Mouse (Mus musculus) kidney, adult 2 months (tissue): ENCODE results near the gene Rap1gap. TPM values are rescaled to one million over a fixed set of nuclear protein-coding genes. Genes with fewer than 3 reads are reported as not detected.
A peak's percentile ranks its signal among the peaks of the same experiment; 100 is the strongest.

Source experiments
- DNase-seq: peaks from one replicate; pipeline ENCODE4 v3.0.0; 2021
- H3K27ac ChIP-seq: fragments of 200-500 bp; 2 replicates; pipeline ENCODE4 v1.5.1; 2012; ENCODE audit warnings: low read depth, low read length, control low read depth, inconsistent platforms; ENCODE audit not compliant: insufficient read depth
- H3K27me3 ChIP-seq: fragments of 200-500 bp; replicated peaks from 2 replicates; pipeline ENCODE4 v1.6.1; 2012; ENCODE audit warnings: mild to moderate bottlenecking, moderate library complexity, low read length, inconsistent platforms; ENCODE audit not compliant: control insufficient read depth, insufficient read depth
- H3K36me3 ChIP-seq: fragments of 200-500 bp; 2 replicates; pipeline ENCODE4 v1.6.1; 2012; ENCODE audit warnings: mild to moderate bottlenecking, moderate library complexity, low read length, inconsistent platforms; ENCODE audit not compliant: control insufficient read depth, insufficient read depth
- H3K4me1 ChIP-seq: fragments of 200-500 bp; 2 replicates; pipeline ENCODE4 v1.6.1; 2011; ENCODE audit warnings: low read length; ENCODE audit not compliant: control insufficient read depth, insufficient read depth
- H3K4me3 ChIP-seq: fragments of 200-500 bp; 2 replicates; pipeline ENCODE4 v1.5.1; 2011; ENCODE audit warnings: mild to moderate bottlenecking, low read depth, low read length, control low read depth; ENCODE audit not compliant: insufficient read depth
- CTCF ChIP-seq: fragments of 200-500 bp; conservative IDR thresholded peaks from 2 replicates; pipeline ENCODE4 v1.5.1; 2011; ENCODE audit warnings: low read depth, mild to moderate bottlenecking, control low read depth, low read length, moderate library complexity, mixed read lengths; ENCODE audit not compliant: insufficient read depth, insufficient read length
- POLR2A ChIP-seq: fragments of 200-500 bp; IDR thresholded peaks from one replicate; pipeline ENCODE4 v1.6.1; 2011; ENCODE audit warnings: low read depth, low read length, control low read depth
- WGBS: fragments of 180-500 bp; shearing (Covaris S2); methylation state at CpG from one replicate; pipeline ENCODE4 v1.1.7; 2018; 5-methylcytosine and 5-hydroxymethylcytosine counted together
- polyA plus RNA-seq: library from polyadenylated mRNA; depleted of rRNA; stranded (reverse); fragments of >200 nt; gene quantifications from 2 replicates; pipeline ENCODE4 v1.2.3, GENCODE M21; 2012

Gene Rap1gap
- polyA plus RNA-seq, 1 experiment, result 213 TPM

DNA sequence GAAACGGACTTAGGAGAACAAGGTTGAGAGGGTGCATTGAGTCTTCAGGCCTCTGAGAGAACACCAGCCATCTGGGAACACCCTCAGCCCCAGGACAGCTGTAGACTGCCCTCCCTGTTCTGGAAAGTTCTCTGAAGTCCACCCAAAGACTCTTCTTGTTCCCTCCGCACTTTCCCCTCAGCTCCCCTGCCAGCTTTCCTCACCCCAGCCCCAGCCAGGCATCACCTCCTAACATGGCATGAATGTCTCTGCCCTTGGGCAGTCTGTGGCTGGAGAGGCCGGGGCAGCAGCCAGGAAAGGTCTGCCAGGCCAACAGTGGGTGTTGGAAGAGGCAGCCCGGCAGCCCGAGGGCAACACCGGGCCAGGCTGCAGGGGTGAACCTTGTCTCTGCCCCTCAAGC is 104.3 kb downstream of the Rap1gap start:
- H3K36me3 ChIP-seq, result no peaks in the 10 kb centered on the region
- H3K27me3 ChIP-seq, result no peaks in the 10 kb centered on the region
- WGBS, result 38% methylated on average over 6 of the region's 6 CpGs
- DNase-seq, result peak; percentile 64
- TF ChIP-seq CTCF, result no peak
- no peak for TF ChIP-seq POLR2A
- H3K4me1 ChIP-seq, result peaks cover 23% of the 10 kb centered on the region
- no peak overlapping the region for H3K4me3 ChIP-seq
- peak overlapping the region; percentile 2; the same call in 1 of the 2 replicates for H3K27ac ChIP-seq

DNA sequence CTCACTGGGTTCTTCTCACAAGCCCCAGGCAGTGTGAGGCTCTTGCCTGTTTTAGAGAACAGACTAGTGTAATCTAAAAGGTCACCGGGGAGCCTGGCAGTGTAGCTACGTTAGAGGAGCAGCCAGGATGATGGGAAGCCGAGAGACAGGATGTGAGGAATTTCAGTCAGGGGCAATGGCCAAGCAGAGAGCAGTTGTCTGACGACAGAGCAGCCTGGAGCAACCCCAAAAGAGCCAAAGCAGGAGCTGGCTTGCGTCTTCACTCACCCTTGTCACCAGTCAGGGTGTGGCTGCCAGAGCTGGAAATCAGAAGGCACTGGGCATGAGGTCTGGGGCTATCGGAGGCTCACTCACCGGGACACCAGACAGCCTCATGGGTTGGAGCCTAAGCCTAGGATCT is 105.1 kb downstream of the Rap1gap start:
- Histone ChIP-seq H3K36me3 (no peaks in the 10 kb centered on the region), H3K4me1 (peaks cover 28% of the 10 kb centered on the region), H3K27me3 (no peaks in the 10 kb centered on the region), H3K4me3 (no peak overlapping the region), H3K27ac (no peak overlapping the region)
- TF ChIP-seq POLR2A (no peak), CTCF (no peak)
- no peak for DNase-seq
- WGBS, result 44% methylated on average over 7 of the region's 7 CpGs

DNA sequence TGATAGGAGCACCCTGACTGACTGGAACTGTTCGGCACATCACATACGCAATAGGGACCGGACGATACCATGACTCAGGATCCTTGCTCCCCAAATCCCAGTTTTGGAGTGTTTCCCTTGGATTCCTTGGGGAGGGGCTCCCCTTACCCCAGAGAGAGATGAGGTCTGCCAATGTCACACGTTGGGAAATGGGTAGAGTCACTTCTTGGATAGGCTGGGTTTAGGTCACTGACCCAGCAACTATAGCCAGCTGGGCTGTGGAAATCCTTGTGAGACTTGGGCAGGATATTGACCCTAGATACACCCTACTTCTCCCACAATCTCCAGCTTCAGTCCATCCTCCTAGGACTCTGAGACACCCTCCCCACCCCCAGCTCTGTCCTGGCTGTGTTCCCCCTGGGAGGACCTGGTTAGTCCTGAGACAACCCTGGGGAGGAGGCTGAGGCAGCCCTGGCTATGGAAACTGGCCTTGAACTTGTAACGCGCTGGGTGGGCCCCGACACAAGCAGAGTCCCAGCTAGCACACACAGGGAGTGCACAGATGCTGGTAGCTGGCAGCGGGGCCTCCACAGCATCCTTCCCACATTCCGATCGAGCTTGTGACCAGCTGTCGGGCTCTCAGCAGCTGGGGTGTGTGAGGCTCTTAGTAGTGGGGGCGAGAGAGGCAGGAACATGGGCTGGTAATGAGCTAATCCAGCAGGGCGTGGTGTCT is 106.5 kb downstream of the Rap1gap start:
- H3K36me3 ChIP-seq, result no peaks in the 10 kb centered on the region
- H3K27ac ChIP-seq, result no peak overlapping the region
- TF ChIP-seq CTCF (no peak), POLR2A (no peak)
- no peak overlapping the region for H3K4me3 ChIP-seq
- WGBS, result 77% methylated on average over 14 of the region's 14 CpGs
- H3K4me1 ChIP-seq, result peaks cover 27% of the 10 kb centered on the region
- DNase-seq, result no peak
- no peaks in the 10 kb centered on the region for H3K27me3 ChIP-seq

DNA sequence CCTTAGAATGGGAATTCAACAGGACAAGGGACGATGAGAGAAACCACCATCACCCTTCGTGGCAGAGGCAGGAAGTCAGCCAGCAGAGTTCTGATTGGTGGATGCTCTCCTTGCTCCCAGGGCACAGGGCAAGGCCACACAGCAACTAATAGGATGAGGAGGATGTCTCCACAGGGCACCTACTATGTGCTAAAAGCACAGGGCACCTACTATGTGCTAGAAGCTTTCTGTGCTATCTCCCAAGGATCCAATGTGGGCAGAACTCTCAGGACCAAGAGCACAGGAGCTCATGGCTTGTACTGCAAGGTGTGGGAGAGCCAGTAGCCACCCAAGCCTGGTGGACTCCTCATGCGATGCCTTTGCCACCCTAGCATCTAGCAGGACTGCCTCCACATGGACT is 107.2 kb downstream of the Rap1gap start:
- Histone ChIP-seq H3K27ac (no peak overlapping the region), H3K4me3 (no peak overlapping the region), H3K36me3 (no peaks in the 10 kb centered on the region), H3K27me3 (no peaks in the 10 kb centered on the region), H3K4me1 (peaks cover 22% of the 10 kb centered on the region)
- TF ChIP-seq CTCF (no peak), POLR2A (no peak)
- WGBS, result 52% methylated on average over 3 of the region's 3 CpGs
- no peak for DNase-seq

DNA sequence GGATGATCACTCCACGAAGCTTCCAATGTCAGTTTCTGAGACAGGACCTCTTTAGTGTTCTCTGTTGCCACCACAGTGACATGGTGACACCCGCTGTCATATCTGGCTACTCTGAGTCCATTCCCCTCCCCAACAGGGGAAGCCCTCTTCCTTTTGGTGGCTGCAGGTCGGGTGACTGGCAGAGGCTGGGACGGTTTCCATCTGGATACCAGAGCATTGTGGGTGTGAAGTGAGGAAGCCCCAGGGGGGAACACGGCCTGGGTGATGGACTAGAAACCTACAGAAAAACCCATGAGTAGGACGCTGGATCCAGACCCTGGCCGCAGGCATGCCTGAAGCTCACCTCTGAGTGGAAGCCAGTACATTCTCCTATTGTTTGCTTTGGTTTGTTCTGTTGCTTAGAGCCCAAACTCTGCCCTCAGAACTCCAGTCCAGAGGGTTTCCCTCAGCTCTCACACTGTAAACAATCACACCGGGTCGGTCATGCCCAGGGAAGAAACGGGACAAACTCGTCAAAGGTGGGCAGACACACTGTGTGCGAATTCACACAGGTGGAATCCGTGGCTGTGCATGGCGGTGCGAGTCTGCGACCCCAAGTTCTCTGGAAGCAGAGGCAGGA is 108.0 kb downstream of the Rap1gap start:
- Histone ChIP-seq H3K36me3 (no peaks in the 10 kb centered on the region), H3K27ac (peak overlapping the region; percentile 41; the same call in 1 of the 2 replicates), H3K4me1 (peaks cover 22% of the 10 kb centered on the region), H3K4me3 (no peak overlapping the region), H3K27me3 (no peaks in the 10 kb centered on the region)
- WGBS, result 70% methylated on average over 16 of the region's 16 CpGs
- TF ChIP-seq POLR2A, result no peak
- no peak for TF ChIP-seq CTCF
- no peak for DNase-seq

DNA sequence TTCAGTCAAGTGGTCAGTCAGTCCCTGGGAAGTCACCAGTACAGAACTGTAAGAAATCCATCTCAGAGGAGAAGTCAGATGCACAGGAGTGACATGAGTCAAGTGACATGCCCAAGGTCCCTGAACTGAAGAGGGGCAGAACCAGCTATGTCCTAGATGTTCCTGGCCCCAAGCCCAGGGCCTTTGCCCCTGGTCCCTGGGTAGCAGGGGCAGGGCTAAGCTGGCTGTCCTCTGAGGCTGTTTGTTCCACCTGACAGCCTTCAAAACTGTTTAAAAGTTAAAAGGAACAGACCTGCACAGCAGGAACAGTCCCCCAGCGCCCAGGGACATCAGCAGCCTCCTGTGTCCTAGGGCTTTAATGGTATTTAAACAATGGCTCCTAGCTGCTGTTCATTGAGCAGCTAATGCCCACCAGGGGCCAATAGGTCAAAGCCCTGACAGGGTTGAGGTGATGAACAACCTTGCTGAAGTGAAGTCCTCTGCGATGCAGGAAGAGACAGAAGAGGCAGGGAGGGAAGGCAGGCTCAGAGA is 108.9 kb downstream of the Rap1gap start:
- Histone ChIP-seq H3K4me3 (no peak overlapping the region), H3K27ac (peak overlapping the region; percentile 76), H3K27me3 (no peaks in the 10 kb centered on the region), H3K4me1 (peaks cover 22% of the 10 kb centered on the region), H3K36me3 (no peaks in the 10 kb centered on the region)
- TF ChIP-seq POLR2A (no peak), CTCF (no peak)
- DNase-seq, result peak; percentile 94
- 24% methylated on average over 2 of the region's 2 CpGs for WGBS

DNA sequence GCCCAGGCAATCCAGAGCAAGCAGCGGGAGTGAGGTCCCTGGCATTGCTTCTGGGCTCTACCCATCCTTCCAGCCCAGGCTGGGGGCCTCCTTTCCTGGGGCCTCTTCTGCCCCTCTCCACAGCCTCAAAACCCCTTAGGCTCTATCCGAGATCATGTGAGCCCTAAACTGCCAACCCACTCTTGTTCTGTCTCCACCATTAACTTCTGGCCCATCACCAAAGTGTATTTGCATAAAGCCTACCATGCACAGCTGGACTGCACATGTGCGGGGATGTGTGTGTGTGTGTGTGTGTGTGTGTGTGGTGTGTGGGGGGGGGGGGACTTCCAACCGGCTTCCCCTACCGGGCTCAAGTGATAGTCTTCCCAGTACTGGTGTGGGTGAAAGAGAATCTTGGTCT is 109.5 kb downstream of the Rap1gap start:
- WGBS, result 48% methylated on average over 5 of the region's 5 CpGs
- Histone ChIP-seq H3K27me3 (no peaks in the 10 kb centered on the region), H3K4me1 (peaks cover 22% of the 10 kb centered on the region), H3K27ac (peak overlapping the region; percentile 76), H3K36me3 (no peaks in the 10 kb centered on the region), H3K4me3 (no peak overlapping the region)
- TF ChIP-seq POLR2A (no peak), CTCF (no peak)
- no peak for DNase-seq
